Mouse (Mus musculus) frontal cortex, adult (tissue): ENCODE measurements around the gene Vmn1r37.
"Not testable (repeated sequence)": the region's sequence is repeated elsewhere in the genome, so short reads cannot be mapped to it uniquely, and the experiment has no call there.

Experiments
- ATAC-seq: cut with Nextera tagmentation; 2 replicates; pipeline ENCODE4 v1.9.2; 2017; ENCODE audit warnings: mild to moderate bottlenecking, moderate library complexity, mixed read lengths; ENCODE audit not compliant: low TSS enrichment

The Vmn1r37 gene

DNA sequence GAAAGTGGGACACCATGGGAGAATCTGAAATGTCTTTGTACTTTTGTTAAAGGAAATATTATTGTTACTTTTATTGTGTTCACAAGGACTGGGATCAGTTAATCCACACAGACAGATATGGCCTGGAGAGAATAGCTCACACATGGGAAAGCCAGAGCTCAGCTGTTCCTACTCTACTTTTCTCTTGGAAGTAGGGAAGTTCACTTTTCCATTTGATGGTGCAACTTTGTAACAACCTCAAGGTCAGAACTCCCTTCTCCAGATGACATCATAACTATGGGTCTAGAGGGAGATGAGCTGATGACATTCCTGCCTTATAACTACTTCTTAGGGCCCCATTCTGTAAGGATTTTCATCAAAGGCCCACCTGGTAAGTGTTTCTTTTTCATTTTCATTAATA lies at the start of gene Vmn1r37:
TSS of gene Vmn1r37 (plus strand) at position 301 of the 400 bp plus-strand sequence.
- ATAC-seq, result not testable (repeated sequence)

GRCm38 (mm10) chr6:66685806-66686205 lies 43.4 kb upstream of the Vmn1r37 start, which contains the start of gene Vmn1r35:
Gene Vmn1r35, minus strand, starts transcription at chr6:66685906.
- no peak for ATAC-seq

DNA sequence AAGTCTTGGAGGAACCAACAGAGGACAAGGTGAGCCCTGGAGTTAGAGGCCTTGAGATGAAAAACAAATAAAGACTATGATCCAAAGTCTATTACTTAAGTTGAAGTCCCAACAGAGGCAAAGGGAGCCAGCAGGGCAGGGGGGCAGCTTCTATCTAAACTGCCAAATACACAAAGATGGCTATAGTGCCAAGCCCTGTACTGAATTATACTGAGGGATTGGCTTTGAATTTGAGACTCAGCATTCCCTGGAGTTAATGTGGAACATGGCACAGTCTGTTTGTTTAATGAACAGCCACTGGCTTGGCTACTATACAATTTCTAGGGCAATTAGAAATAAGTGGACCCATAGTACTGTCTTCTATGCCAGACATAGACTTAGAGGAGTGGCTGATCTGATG lies 20.3 kb upstream of the Vmn1r37 start:
- ATAC-seq, result no peak

- no peak for ATAC-seq
Observed at GRCm38 (mm10) chr6:66713854-66714253, 15.3 kb upstream of the Vmn1r37 start.

- ATAC-seq, result not testable (repeated sequence)
Observed at GRCm38 (mm10) chr6:66719068-66719467, 10.1 kb upstream of the Vmn1r37 start, which contains the start of gene Vmn1r36. Gene Vmn1r36, minus strand, starts transcription at chr6:66719168.

DNA sequence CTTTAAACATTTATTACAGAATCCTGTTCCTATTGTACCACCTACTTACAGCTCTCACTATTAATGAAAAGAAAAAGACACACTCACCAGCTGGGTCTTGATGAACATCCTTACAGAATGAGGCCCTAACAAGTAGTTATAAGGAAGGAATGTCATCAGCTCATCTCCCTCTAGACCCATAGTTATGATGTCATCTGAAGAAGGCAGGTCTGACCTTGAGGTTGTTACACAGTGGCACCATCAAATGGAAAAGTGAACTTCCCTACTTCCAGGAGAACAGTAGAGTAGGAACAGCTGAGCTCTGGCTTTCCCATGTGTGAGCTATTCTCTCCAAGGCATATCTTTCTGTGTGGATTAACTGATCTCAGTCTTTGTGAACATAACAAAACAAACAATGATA lies 53.3 kb downstream of the Vmn1r37 start, which contains the start of gene Vmn1r38:
TSS of gene Vmn1r38 (minus strand) at position 101 of the 400 bp plus-strand sequence.
- ATAC-seq, result not testable (repeated sequence)
